29 mouse cellular contexts compared by ENCODE assay signal in genomic region chr3:129328056-129328455, GRCm38 (mm10). TPM values are rescaled to one million over a fixed set of nuclear protein-coding genes. Genes with fewer than 3 reads are reported as not detected.
A peak's percentile ranks its signal among the peaks of the same experiment; 100 is the strongest.
DNase-seq lines count a peak whose midpoint lies in the region; ATAC-seq and TF ChIP-seq lines count a peak whose summit lies in the region.
"Had no signal": no experiment of that assay in that cellular context is flagged by ENCODE, and none has a peak within 500 bp of the region (broad histone marks: within the 10 kb centered on the region; RNA-seq: fewer than 3 reads in every experiment).

No protein-coding gene starts in this region.

- no peak for ATAC-seq in lung, embryonic 14.5 days (ENCODE audit: insufficient read depth)
- ATAC-seq in intestine, embryonic 16.5 days: no peak
- ATAC-seq in kidney, embryonic 14.5 days (ENCODE audit: low FRiP score, low TSS enrichment): peak; percentile 37; the same call in 1 of the 2 replicates
- ATAC-seq in neural tube, embryonic 15.5 days (ENCODE audit: low FRiP score): no peak
- no peak for ATAC-seq in forebrain, embryonic 14.5 days
- ATAC-seq: CD4-positive, CD25-positive, alpha-beta regulatory T cell, adult 4 months; forebrain, embryonic 16.5 days had no signal

- no peak overlapping the region for H3K4me3 ChIP-seq in lung, embryonic 14.5 days (ENCODE audit: low read depth, low read length)
- peak overlapping the region; percentile 30 for H3K4me3 ChIP-seq in intestine, embryonic 16.5 days (ENCODE audit: low read length)
- no peak overlapping the region for H3K4me3 ChIP-seq in kidney, embryonic 14.5 days (ENCODE audit: low read length)
- no peak overlapping the region for H3K4me3 ChIP-seq in neural tube, embryonic 15.5 days (replicated peaks)
- no peak overlapping the region for H3K4me3 ChIP-seq in forebrain, embryonic 14.5 days (ENCODE audit: low read depth, low read length)
- H3K4me3 ChIP-seq: embryonic facial prominence, embryonic 12.5 days; forebrain, embryonic 10.5 days; gastrocnemius, adult 2 months; heart, embryonic 13.5 days; limb, embryonic 12.5 days; liver, embryonic 15.5 days; megakaryocyte, embryonic 14.5 days; midbrain, embryonic 12.5 days; myocyte; neural tube, embryonic 12.5 days had no signal

- DNase-seq in lung, embryonic 14.5 days: no peak
- no peak for DNase-seq in lung, postnatal 14 days
- DNase-seq in kidney, postnatal 36 days: peak; percentile 38 to 56
- DNase-seq in forebrain, embryonic 14.5 days (ENCODE audit: low spot score): no peak
- DNase-seq: adrenal gland, postnatal 14 days; cerebellum, adult 11-12 months; cerebellum, adult 9-11 months; embryo, embryonic 11 days; gastrocnemius, adult 2 months; heart, postnatal 10 days; layer of hippocampus, adult 9-11 months; lung, postnatal 4 days; thymus, adult 2 months; thymus, postnatal 36 days had no signal

- H3K9ac ChIP-seq in lung, embryonic 14.5 days: no peak overlapping the region
- no peak overlapping the region for H3K9ac ChIP-seq in intestine, embryonic 16.5 days (ENCODE audit: low read depth, low read length)
- no peak overlapping the region for H3K9ac ChIP-seq in kidney, embryonic 14.5 days (ENCODE audit: low read depth, low read length)
- H3K9ac ChIP-seq in neural tube, embryonic 15.5 days (replicated peaks): no peak overlapping the region
- H3K9ac ChIP-seq in forebrain, embryonic 14.5 days (ENCODE audit: low read length): no peak overlapping the region
- H3K9ac ChIP-seq: embryonic facial prominence, embryonic 12.5 days; heart, embryonic 13.5 days; hindbrain, embryonic 14.5 days; limb, embryonic 12.5 days; liver, embryonic 15.5 days; midbrain, embryonic 12.5 days; neural tube, embryonic 12.5 days had no signal

- WGBS in lung, embryonic 14.5 days: 41% methylated on average over 4 of the region's 4 CpGs
- 67% methylated on average over 4 of the region's 4 CpGs for WGBS in intestine, embryonic 16.5 days
- 38% methylated on average over 4 of the region's 4 CpGs for WGBS in kidney, embryonic 14.5 days
- WGBS in neural tube, embryonic 15.5 days: 75% methylated on average over 4 of the region's 4 CpGs
- 87% methylated on average over 4 of the region's 4 CpGs for WGBS in forebrain, embryonic 14.5 days

- H3K27me3 ChIP-seq in lung, embryonic 14.5 days (ENCODE audit: insufficient read depth, low read length): no peaks in the 10 kb centered on the region
- H3K27me3 ChIP-seq in intestine, embryonic 16.5 days (replicated peaks; ENCODE audit: control insufficient read depth, insufficient read depth, low read length): no peaks in the 10 kb centered on the region
- H3K27me3 ChIP-seq in kidney, embryonic 14.5 days (ENCODE audit: control insufficient read depth, insufficient read depth, low read length): no peaks in the 10 kb centered on the region
- no peaks in the 10 kb centered on the region for H3K27me3 ChIP-seq in neural tube, embryonic 15.5 days (replicated peaks)
- H3K27me3 ChIP-seq in forebrain, embryonic 14.5 days (replicated peaks; ENCODE audit: control insufficient read depth, insufficient read depth, low read length): no peaks in the 10 kb centered on the region
- H3K27me3 ChIP-seq: embryonic facial prominence, embryonic 12.5 days; heart, embryonic 13.5 days; limb, embryonic 12.5 days; liver, embryonic 15.5 days; megakaryocyte, embryonic 14.5 days; midbrain, embryonic 12.5 days; neural tube, embryonic 12.5 days had no signal

- H3K36me3 ChIP-seq in lung, embryonic 14.5 days (ENCODE audit: insufficient read depth): no peaks in the 10 kb centered on the region
- H3K36me3 ChIP-seq in intestine, embryonic 16.5 days (ENCODE audit: control insufficient read depth, insufficient read depth, low read length): no peaks in the 10 kb centered on the region
- no peaks in the 10 kb centered on the region for H3K36me3 ChIP-seq in kidney, embryonic 14.5 days (ENCODE audit: control insufficient read depth, insufficient read depth, low read length)
- H3K36me3 ChIP-seq in neural tube, embryonic 15.5 days: no peaks in the 10 kb centered on the region
- H3K36me3 ChIP-seq in forebrain, embryonic 14.5 days (ENCODE audit: control insufficient read depth, insufficient read depth, low read length): no peaks in the 10 kb centered on the region
- H3K36me3 ChIP-seq: embryonic facial prominence, embryonic 12.5 days; forebrain, embryonic 10.5 days; heart, embryonic 13.5 days; limb, embryonic 12.5 days; liver, embryonic 15.5 days; midbrain, embryonic 12.5 days; neural tube, embryonic 12.5 days had no signal

- no peaks in the 10 kb centered on the region for H3K9me3 ChIP-seq in lung, embryonic 14.5 days (ENCODE audit: low read depth, low read length)
- H3K9me3 ChIP-seq in intestine, embryonic 16.5 days (ENCODE audit: control insufficient read depth, low read length): no peaks in the 10 kb centered on the region
- no peaks in the 10 kb centered on the region for H3K9me3 ChIP-seq in kidney, embryonic 14.5 days (ENCODE audit: control insufficient read depth, low read length)
- H3K9me3 ChIP-seq in neural tube, embryonic 15.5 days (replicated peaks): no peaks in the 10 kb centered on the region
- no peaks in the 10 kb centered on the region for H3K9me3 ChIP-seq in forebrain, embryonic 14.5 days (replicated peaks; ENCODE audit: control insufficient read depth, low read length)
- H3K9me3 ChIP-seq: embryonic facial prominence, embryonic 12.5 days; forebrain, embryonic 10.5 days; heart, embryonic 13.5 days; limb, embryonic 12.5 days; liver, embryonic 15.5 days; megakaryocyte, embryonic 14.5 days; midbrain, embryonic 12.5 days; neural tube, embryonic 12.5 days had no signal

- no peak for TF ChIP-seq CTCF in lung, embryonic 14.5 days (IDR thresholded peaks at IDR 0.05; ENCODE audit: low read depth)

- H3K4me2 ChIP-seq in lung, embryonic 14.5 days: peak overlapping the region; percentile 40
- H3K4me2 ChIP-seq in intestine, embryonic 16.5 days (ENCODE audit: low read depth, low read length): 0 out of 2 replicates have a peak overlapping the region, but pooled peaks have one; percentile 20
- H3K4me2 ChIP-seq in kidney, embryonic 14.5 days (replicated peaks; ENCODE audit: low read depth, low read length): peak overlapping the region; percentile 1; the same call in 1 of the 2 replicates
- H3K4me2 ChIP-seq in neural tube, embryonic 15.5 days: no peak overlapping the region
- no peak overlapping the region for H3K4me2 ChIP-seq in forebrain, embryonic 14.5 days (ENCODE audit: low read length)
- H3K4me2 ChIP-seq: embryonic facial prominence, embryonic 12.5 days; heart, embryonic 13.5 days; hindbrain, embryonic 14.5 days; limb, embryonic 12.5 days; liver, embryonic 15.5 days; midbrain, embryonic 12.5 days; neural tube, embryonic 12.5 days had no signal

- H3K27ac ChIP-seq in lung, embryonic 14.5 days (ENCODE audit: low read depth): no peak overlapping the region
- no peak overlapping the region for H3K27ac ChIP-seq in intestine, embryonic 16.5 days (ENCODE audit: low read length)
- H3K27ac ChIP-seq in kidney, embryonic 14.5 days (ENCODE audit: low read depth, low read length): no peak overlapping the region
- H3K27ac ChIP-seq in neural tube, embryonic 15.5 days (replicated peaks): no peak overlapping the region
- no peak overlapping the region for H3K27ac ChIP-seq in forebrain, embryonic 14.5 days (ENCODE audit: low read depth, low read length)
- H3K27ac ChIP-seq: embryonic facial prominence, embryonic 12.5 days; forebrain, embryonic 10.5 days; gastrocnemius, adult 2 months; heart, embryonic 13.5 days; hindbrain, embryonic 14.5 days; limb, embryonic 12.5 days; liver, embryonic 15.5 days; midbrain, embryonic 12.5 days; neural tube, embryonic 12.5 days had no signal

- peaks cover 9% of the 10 kb centered on the region for H3K4me1 ChIP-seq in lung, embryonic 14.5 days (ENCODE audit: insufficient read depth)
- peaks cover under 1% of the 10 kb centered on the region; the same call in 1 of the 2 replicates for H3K4me1 ChIP-seq in intestine, embryonic 16.5 days (ENCODE audit: control insufficient read depth, insufficient read depth, low read length)
- H3K4me1 ChIP-seq in kidney, embryonic 14.5 days (ENCODE audit: control insufficient read depth, insufficient read depth, low read length): peaks cover 8% of the 10 kb centered on the region
- no peaks in the 10 kb centered on the region for H3K4me1 ChIP-seq in neural tube, embryonic 15.5 days
- no peaks in the 10 kb centered on the region for H3K4me1 ChIP-seq in forebrain, embryonic 14.5 days (ENCODE audit: control insufficient read depth, insufficient read depth, low read length)
- H3K4me1 ChIP-seq: forebrain, embryonic 10.5 days; liver, embryonic 15.5 days; midbrain, embryonic 12.5 days; neural tube, embryonic 12.5 days had no signal

RNA-seq across cellular contexts. Expression of gene Enpep, which starts 4.5 kb away (rescaled TPM):
- polyA plus RNA-seq in lung, embryonic 14.5 days (2014; fragmentation: Nextera tagmentation; extraction: Ambion mirVana): 47.4 and 47.8 TPM in 2 replicates
- polyA plus RNA-seq in intestine, embryonic 16.5 days (2015; fragmentation: Nextera tagmentation; extraction: Ambion mirVana): 143 and 194 TPM in 2 replicates
- 45.1 and 66.4 TPM in 2 replicates for polyA plus RNA-seq in kidney, embryonic 14.5 days (2014; fragmentation: Nextera tagmentation; extraction: Ambion mirVana)
- 3.0 and 7.8 TPM in 2 replicates for polyA plus RNA-seq in neural tube, embryonic 15.5 days (2015; fragmentation: Nextera tagmentation; extraction: Ambion mirVana)
- polyA plus RNA-seq in forebrain, embryonic 14.5 days (2014; fragmentation: Nextera tagmentation; extraction: Ambion mirVana): 1.5 and 2.2 TPM in 2 replicates
- polyA plus RNA-seq: forebrain, embryonic 10.5 days had no signal

Comparison
In these comparisons a context has a peak if more than half of its experiments do, and no peak if none do; other contexts are left out.
1. DNase-seq: peak in kidney, postnatal 36 days (2 of 2); none in lung, embryonic 14.5 days (single experiment), lung, postnatal 14 days (single experiment) and forebrain, embryonic 14.5 days (single experiment).
2. H3K4me2 ChIP-seq: peak in lung, embryonic 14.5 days (single experiment), intestine, embryonic 16.5 days (single experiment) and kidney, embryonic 14.5 days (single experiment); none in neural tube, embryonic 15.5 days (single experiment) and forebrain, embryonic 14.5 days (single experiment).